ENCODE assay signal across 25 mouse cellular contexts in genomic region chr13:101439517-101439916, GRCm38 (mm10).
DNase-seq lines count a peak whose midpoint lies in the region; ATAC-seq and TF ChIP-seq lines count a peak whose summit lies in the region.
"Had no signal": no experiment of that assay in that cellular context is flagged by ENCODE, and none has a peak within 500 bp of the region (broad histone marks: within the 10 kb centered on the region; RNA-seq: fewer than 3 reads in every experiment).

No protein-coding gene starts in this region.

- intact Hi-C loops in left cerebral cortex, postnatal 36 days (cut with DNase I): no loop called here

- H3K27me3 ChIP-seq in hindbrain, embryonic 10.5 days (ENCODE audit: insufficient read depth, poor library complexity, severe bottlenecking): no peaks in the 10 kb centered on the region
- H3K27me3 ChIP-seq in hindbrain, embryonic 14.5 days (ENCODE audit: control insufficient read depth, insufficient read depth, low read length): no peaks in the 10 kb centered on the region
- H3K27me3 ChIP-seq in hindbrain, postnatal 0 days (ENCODE audit: insufficient read depth, low read length): no peaks in the 10 kb centered on the region
- H3K27me3 ChIP-seq: CH12.LX; embryonic facial prominence, embryonic 13.5 days; heart, embryonic 13.5 days; liver, embryonic 15.5 days; lung, embryonic 15.5 days; megakaryocyte, embryonic 14.5 days; midbrain, embryonic 15.5 days had no signal

- peaks cover 14% of the 10 kb centered on the region for H3K4me1 ChIP-seq in hindbrain, embryonic 10.5 days (replicated peaks)
- H3K4me1 ChIP-seq in hindbrain, embryonic 14.5 days (replicated peaks; ENCODE audit: control insufficient read depth, insufficient read depth, low read length): 0 out of 2 replicates have a peak, but pooled peaks cover 3% of the 10 kb centered on the region
- peaks cover 0 to 2% of the 10 kb centered on the region in 2 experiments; a peak in 1 of 4 replicates for H3K4me1 ChIP-seq in ES-E14 (ENCODE audit: control insufficient read depth in 2 of 2, insufficient read depth in 2 of 2, low read length in 2 of 2, poor library complexity in 1 of 2)
- no peaks in the 10 kb centered on the region; the same call in 1 of the 2 replicates for H3K4me1 ChIP-seq in hindbrain, postnatal 0 days (ENCODE audit: insufficient read depth, low read length)
- H3K4me1 ChIP-seq: heart, embryonic 13.5 days; liver, embryonic 15.5 days; lung, embryonic 15.5 days; midbrain, embryonic 15.5 days had no signal

- TF ChIP-seq POLR2A in brain, embryonic 14.5 days (IDR thresholded peaks at IDR 0.05; ENCODE audit: borderline replicate concordance, extremely low read depth, insufficient read depth, insufficient read length, poor library complexity, severe bottlenecking): no peak

- WGBS in hindbrain, embryonic 10.5 days: 45% methylated on average over 3 of the region's 3 CpGs
- 33% methylated on average over 3 of the region's 3 CpGs for WGBS in hindbrain, embryonic 14.5 days
- WGBS in hindbrain, postnatal 0 days: 29% methylated on average over 3 of the region's 3 CpGs

- H3K4me3 ChIP-seq in hindbrain, embryonic 10.5 days: no peak overlapping the region
- no peak overlapping the region for H3K4me3 ChIP-seq in hindbrain, embryonic 14.5 days (replicated peaks; ENCODE audit: low read length)
- no peak overlapping the region for H3K4me3 ChIP-seq in ES-E14 (ENCODE audit: insufficient read depth in 1 of 2, low read depth in 1 of 2, low read length in 2 of 2, poor library complexity in 1 of 2, severe bottlenecking in 1 of 2)
- no peak overlapping the region for H3K4me3 ChIP-seq in hindbrain, postnatal 0 days (ENCODE audit: low read length)
- H3K4me3 ChIP-seq: embryonic facial prominence, embryonic 13.5 days; heart, adult 2 months; heart, embryonic 13.5 days; left cerebral cortex, adult 2 months; limb, embryonic 10.5 days; liver, embryonic 15.5 days; lung, embryonic 15.5 days; midbrain, embryonic 15.5 days had no signal

- in situ Hi-C loops in ES-E14 (cut with MboI; ENCODE audit: low sequenced_read_pairs in 2 of 2, unreplicated experiment in 2 of 2): no loop called here

- no peaks in the 10 kb centered on the region for H3K9me3 ChIP-seq in hindbrain, embryonic 10.5 days
- no peaks in the 10 kb centered on the region for H3K9me3 ChIP-seq in hindbrain, embryonic 14.5 days (ENCODE audit: control insufficient read depth, low read length)
- H3K9me3 ChIP-seq in ES-E14 (ENCODE audit: control insufficient read depth, insufficient read depth, low read depth, low read length): no peaks in the 10 kb centered on the region
- H3K9me3 ChIP-seq in hindbrain, postnatal 0 days (ENCODE audit: low read length): no peaks in the 10 kb centered on the region
- H3K9me3 ChIP-seq: embryonic facial prominence, embryonic 13.5 days; heart, embryonic 13.5 days; limb, embryonic 10.5 days; liver, embryonic 15.5 days; lung, embryonic 15.5 days; midbrain, embryonic 15.5 days had no signal

- no peak for TF ChIP-seq CTCF in brain, embryonic 14.5 days (IDR thresholded peaks at IDR 0.05; ENCODE audit: borderline replicate concordance, extremely low read depth, insufficient read depth, insufficient read length)
- no peak for TF ChIP-seq CTCF in hindbrain, postnatal 0 days (IDR thresholded peaks at IDR 0.05; ENCODE audit: low read depth)

- DNase-seq in hindbrain, embryonic 10.5 days (ENCODE audit: low spot score): no peak
- no peak for DNase-seq in hindbrain, embryonic 14.5 days (ENCODE audit: low spot score)
- peak; percentile 29 for DNase-seq in ES-E14 (ENCODE audit: low read depth, low spot score)
- DNase-seq in brain, embryonic 14.5 days (ENCODE audit: low read depth): peak; percentile 18
- DNase-seq in hindbrain, postnatal 0 days (ENCODE audit: low spot score): peak; percentile 7
- DNase-seq in left cerebral cortex, postnatal 36 days (ENCODE audit: low spot score in 2 of 2): no peak
- DNase-seq in B cell, adult 2 months: no peak
- DNase-seq in frontal cortex, postnatal 14 days (ENCODE audit: low spot score in 2 of 2): no peak
- DNase-seq: adrenal gland, postnatal 25 days; liver; thymus, adult 2 months had no signal

- no peak overlapping the region for H3K9ac ChIP-seq in hindbrain, embryonic 14.5 days
- no peak overlapping the region for H3K9ac ChIP-seq in ES-E14 (ENCODE audit: insufficient read depth, low read depth, low read length, poor library complexity, severe bottlenecking)
- H3K9ac ChIP-seq in hindbrain, postnatal 0 days (replicated peaks; ENCODE audit: low read length): no peak overlapping the region
- H3K9ac ChIP-seq: embryonic facial prominence, embryonic 13.5 days; heart, embryonic 13.5 days; liver, embryonic 15.5 days; lung, embryonic 15.5 days; midbrain, embryonic 15.5 days had no signal

- H3K36me3 ChIP-seq in hindbrain, embryonic 10.5 days: no peaks in the 10 kb centered on the region
- no peaks in the 10 kb centered on the region for H3K36me3 ChIP-seq in hindbrain, embryonic 14.5 days (replicated peaks; ENCODE audit: control insufficient read depth, insufficient read depth)
- no peaks in the 10 kb centered on the region for H3K36me3 ChIP-seq in ES-E14 (ENCODE audit: control insufficient read depth, insufficient read depth, low read length, poor library complexity, severe bottlenecking)
- no peaks in the 10 kb centered on the region for H3K36me3 ChIP-seq in hindbrain, postnatal 0 days (ENCODE audit: insufficient read depth, low read length)
- H3K36me3 ChIP-seq: embryonic facial prominence, embryonic 13.5 days; heart, embryonic 13.5 days; limb, embryonic 10.5 days; liver, embryonic 15.5 days; lung, embryonic 15.5 days; midbrain, embryonic 15.5 days had no signal

- H3K4me2 ChIP-seq in hindbrain, embryonic 14.5 days (replicated peaks): no peak overlapping the region
- H3K4me2 ChIP-seq in hindbrain, postnatal 0 days (ENCODE audit: low read depth, low read length): no peak overlapping the region
- H3K4me2 ChIP-seq: embryonic facial prominence, embryonic 13.5 days; heart, embryonic 13.5 days; liver, embryonic 15.5 days; lung, embryonic 15.5 days; midbrain, embryonic 15.5 days had no signal

- ATAC-seq in hindbrain, embryonic 14.5 days (ENCODE audit: low FRiP score): no peak
- peak; percentile 49; the same call in 1 of the 2 replicates for ATAC-seq in hindbrain, postnatal 0 days
- ATAC-seq: forebrain, embryonic 16.5 days; intestine, postnatal 0 days; midbrain, embryonic 15.5 days had no signal

- peak overlapping the region; percentile 71; the same call in 1 of the 2 replicates for H3K27ac ChIP-seq in hindbrain, embryonic 10.5 days
- H3K27ac ChIP-seq in hindbrain, embryonic 14.5 days: no peak overlapping the region
- no peak overlapping the region for H3K27ac ChIP-seq in ES-E14 (ENCODE audit: insufficient read depth, low read depth, low read length, poor library complexity, severe bottlenecking)
- no peak overlapping the region for H3K27ac ChIP-seq in hindbrain, postnatal 0 days
- H3K27ac ChIP-seq: embryonic facial prominence, embryonic 13.5 days; heart, adult 2 months; heart, embryonic 13.5 days; kidney, postnatal 0 days; left cerebral cortex, adult 2 months; limb, embryonic 10.5 days; liver, embryonic 15.5 days; lung, embryonic 15.5 days; midbrain, embryonic 15.5 days; stomach, postnatal 0 days had no signal

TF ChIP-seq in ES-E14, 5 proteins besides CTCF, POLR2A, EP300 and RAD21:
- TF ChIP-seq ZNF384 (IDR thresholded peaks at IDR 0.05; ENCODE audit: low read depth, low read length) (no peak), ZC3H11A (IDR thresholded peaks at IDR 0.05; ENCODE audit: borderline replicate concordance, low read depth, low read length) (no peak), MAFK (IDR thresholded peaks at IDR 0.05; ENCODE audit: insufficient read depth, low read depth, low read length) (no peak), CHD2 (IDR thresholded peaks at IDR 0.05; ENCODE audit: low read depth, low read length) (no peak), HCFC1 (IDR thresholded peaks at IDR 0.05; ENCODE audit: borderline replicate concordance, insufficient read depth, low read length) (no peak)
TF ChIP-seq in ES-E14: peak in this region for 0.

Comparison
In these comparisons a context has a peak if more than half of its experiments do, and no peak if none do; other contexts are left out.
1. DNase-seq: peak in ES-E14 (single experiment), brain, embryonic 14.5 days (single experiment) and hindbrain, postnatal 0 days (single experiment); none in hindbrain, embryonic 10.5 days (single experiment), hindbrain, embryonic 14.5 days (single experiment), left cerebral cortex, postnatal 36 days (0 of 2), B cell, adult 2 months (0 of 2) and frontal cortex, postnatal 14 days (0 of 2).